Mouse (Mus musculus) natural killer cell, adult 2 months (primary cell): Measurements from ENCODE around the gene Myom1.

ENCODE experiments used
- DNase-seq, 2 experiments: peaks; one replicate each; pipeline ENCODE4 v3.0.0; 2022; ENCODE audit warnings: low spot score in 2 of 2

Gene Myom1

GRCm38 (mm10) chr17:70991706-70992625, 10.5 kb upstream of the Myom1 start:
- peak; percentile 31 to 51 for DNase-seq

GRCm38 (mm10) chr17:70992662-70993061, 9.8 kb upstream of the Myom1 start:
- DNase-seq = no peak

- no peak for DNase-seq
These were observed 9.0 kb upstream of the Myom1 start for GRCm38 (mm10) chr17:70993385-70993807.

GRCm38 (mm10) chr17:70994671-70995070, 7.8 kb upstream of the Myom1 start:
- DNase-seq = no peak

GRCm38 (mm10) chr17:70995551-70995950, 6.9 kb upstream of the Myom1 start:
- DNase-seq = no peak

GRCm38 (mm10) chr17:70997836-70998235, 4.6 kb upstream of the Myom1 start:
- no peak for DNase-seq

- DNase-seq = no peak
These were observed 3.9 kb upstream of the Myom1 start for GRCm38 (mm10) chr17:70998400-70998975.

- no peak for DNase-seq
These were observed 3.2 kb upstream of the Myom1 start for GRCm38 (mm10) chr17:70999187-70999586.

- no peak for DNase-seq
These were observed 2.2 kb upstream of the Myom1 start for GRCm38 (mm10) chr17:71000255-71000654.

- no peak for DNase-seq
These were observed 1.4 kb upstream of the Myom1 start for GRCm38 (mm10) chr17:71001067-71001466.

GRCm38 (mm10) chr17:71001699-71002080, 743 bp upstream of the Myom1 start:
- peak in 1 of 2 experiments; percentile 18 for DNase-seq

- no peak for DNase-seq
These were observed 286 bp downstream of the Myom1 start, which contains the start of gene Myl12a for GRCm38 (mm10) chr17:71002744-71003094. Gene Myl12a, minus strand, starts transcription at chr17:71002878.

- DNase-seq = no peak
These were observed 679 bp downstream of the Myom1 start for GRCm38 (mm10) chr17:71003112-71003511.

GRCm38 (mm10) chr17:71003721-71004120, 1.3 kb downstream of the Myom1 start:
- no peak for DNase-seq

GRCm38 (mm10) chr17:71004186-71004960, 1.9 kb downstream of the Myom1 start:
- no peak for DNase-seq

GRCm38 (mm10) chr17:71006976-71007375, 4.5 kb downstream of the Myom1 start:
- DNase-seq = no peak

- DNase-seq = no peak
These were observed 6.2 kb downstream of the Myom1 start for GRCm38 (mm10) chr17:71008676-71009075.

GRCm38 (mm10) chr17:71009751-71010150, 7.3 kb downstream of the Myom1 start:
- DNase-seq = no peak

GRCm38 (mm10) chr17:71010646-71011242, 8.3 kb downstream of the Myom1 start:
- peak; percentile 26 to 37 for DNase-seq

GRCm38 (mm10) chr17:71011931-71012662, 9.7 kb downstream of the Myom1 start:
- DNase-seq = no peak

- no peak for DNase-seq
These were observed 10.7 kb downstream of the Myom1 start for GRCm38 (mm10) chr17:71013105-71013504.
